Mouse (Mus musculus): ENCODE data around the gene Cpa5. TPM values are rescaled to one million over a fixed set of nuclear protein-coding genes. Genes with fewer than 3 reads are reported as not detected.

Cpa5 gene
- polyA plus RNA-seq (2014; fragmentation: Nextera tagmentation; extraction: Ambion mirVana) = 0.92 and 1.3 TPM in 2 replicates

GRCm38 (mm10) chr6:30610710-30611109 lies at the start of gene Cpa5:
Gene Cpa5 (plus strand): TSS chr6:30611010.
- H3K27ac ChIP-seq (replicated peaks; ENCODE audit: low read depth, low read length) = no peak within 1 kb of the TSS
- H3K36me3 ChIP-seq (ENCODE audit: control insufficient read depth, insufficient read depth, low read length) = no peaks in the 10 kb centered on the region
- H3K4me3 ChIP-seq (ENCODE audit: low read depth, low read length) = no peak within 1 kb of the TSS
- H3K9ac ChIP-seq (ENCODE audit: low read depth, low read length) = no peak within 1 kb of the TSS
- no peak for ATAC-seq (ENCODE audit: low read depth)
- no peaks in the 10 kb centered on the region for H3K9me3 ChIP-seq (ENCODE audit: control insufficient read depth, low read length)
- no peaks in the 10 kb centered on the region for H3K27me3 ChIP-seq (replicated peaks; ENCODE audit: control insufficient read depth, insufficient read depth, low read length)
- H3K4me1 ChIP-seq (ENCODE audit: control insufficient read depth, insufficient read depth, low read length) = peaks cover 8% of the 10 kb centered on the region
- 94% methylated on average over 7 of the region's 7 CpGs for WGBS
- no peak within 1 kb of the TSS for H3K4me2 ChIP-seq (ENCODE audit: low read depth, low read length)
- DNase-seq (ENCODE audit: low spot score) = no peak

- WGBS = 78% methylated on average over 4 of the region's 4 CpGs
- Histone ChIP-seq H3K36me3 (ENCODE audit: control insufficient read depth, insufficient read depth, low read length) (no peaks in the 10 kb centered on the region), H3K4me1 (ENCODE audit: control insufficient read depth, insufficient read depth, low read length) (no peaks in the 10 kb centered on the region), H3K27ac (replicated peaks; ENCODE audit: low read depth, low read length) (no peak overlapping the region), H3K9me3 (ENCODE audit: control insufficient read depth, low read length) (no peaks in the 10 kb centered on the region), H3K27me3 (replicated peaks; ENCODE audit: control insufficient read depth, insufficient read depth, low read length) (no peaks in the 10 kb centered on the region), H3K4me3 (ENCODE audit: low read depth, low read length) (no peak overlapping the region), H3K9ac (ENCODE audit: low read depth, low read length) (no peak overlapping the region), H3K4me2 (ENCODE audit: low read depth, low read length) (no peak overlapping the region)
- DNase-seq (ENCODE audit: low spot score) = no peak
- no peak for ATAC-seq (ENCODE audit: low read depth)
Observed at GRCm38 (mm10) chr6:30562132-30562531, 48.7 kb upstream of the Cpa5 start.

DNA sequence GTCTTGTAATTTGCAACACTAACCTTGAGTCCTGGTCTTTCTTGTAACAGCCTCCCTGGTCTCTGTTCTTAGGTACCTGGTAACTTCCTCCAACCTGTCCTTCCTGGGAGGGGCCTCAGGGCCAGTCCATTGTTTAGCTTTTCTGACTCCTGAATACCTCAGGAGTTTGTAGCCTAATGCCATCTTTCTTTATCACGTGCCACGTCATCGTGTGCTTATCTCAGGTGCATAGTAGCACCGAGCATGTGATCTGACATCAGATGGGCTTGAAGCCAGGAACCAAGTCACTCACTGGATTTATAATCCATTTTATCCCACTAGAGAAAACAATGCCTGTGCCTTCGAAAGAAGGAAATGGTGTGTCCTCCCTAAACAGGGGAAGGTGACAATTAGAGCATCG lies 47.2 kb upstream of the Cpa5 start:
- H3K9ac ChIP-seq (ENCODE audit: low read depth, low read length) = no peak overlapping the region
- no peak overlapping the region for H3K4me2 ChIP-seq (ENCODE audit: low read depth, low read length)
- ATAC-seq (ENCODE audit: low read depth) = no peak
- 80% methylated on average over 6 of the region's 6 CpGs for WGBS
- H3K27ac ChIP-seq (replicated peaks; ENCODE audit: low read depth, low read length) = no peak overlapping the region
- no peaks in the 10 kb centered on the region for H3K4me1 ChIP-seq (ENCODE audit: control insufficient read depth, insufficient read depth, low read length)
- no peak overlapping the region for H3K4me3 ChIP-seq (ENCODE audit: low read depth, low read length)
- no peaks in the 10 kb centered on the region for H3K27me3 ChIP-seq (replicated peaks; ENCODE audit: control insufficient read depth, insufficient read depth, low read length)
- H3K36me3 ChIP-seq (ENCODE audit: control insufficient read depth, insufficient read depth, low read length) = no peaks in the 10 kb centered on the region
- DNase-seq (ENCODE audit: low spot score) = no peak
- no peaks in the 10 kb centered on the region for H3K9me3 ChIP-seq (ENCODE audit: control insufficient read depth, low read length)

- 91% methylated on average over 6 of the region's 6 CpGs for WGBS
- H3K4me3 ChIP-seq (ENCODE audit: low read depth, low read length) = no peak overlapping the region
- no peak for DNase-seq (ENCODE audit: low spot score)
Observed at GRCm38 (mm10) chr6:30564051-30564450, 46.8 kb upstream of the Cpa5 start.

GRCm38 (mm10) chr6:30568069-30568468 lies 42.7 kb upstream of the Cpa5 start, which contains the start of gene Cpa4:
Gene Cpa4 (plus strand): TSS chr6:30568369.
- H3K36me3 ChIP-seq (ENCODE audit: control insufficient read depth, insufficient read depth, low read length) = no peaks in the 10 kb centered on the region
- H3K4me3 ChIP-seq (ENCODE audit: low read depth, low read length) = no peak within 1 kb of the TSS
- no peaks in the 10 kb centered on the region for H3K9me3 ChIP-seq (ENCODE audit: control insufficient read depth, low read length)
- no peak for ATAC-seq (ENCODE audit: low read depth)
- 61% methylated on average over 5 of the region's 5 CpGs for WGBS
- H3K27ac ChIP-seq (replicated peaks; ENCODE audit: low read depth, low read length) = no peak within 1 kb of the TSS
- no peak within 1 kb of the TSS for H3K4me2 ChIP-seq (ENCODE audit: low read depth, low read length)
- H3K27me3 ChIP-seq (replicated peaks; ENCODE audit: control insufficient read depth, insufficient read depth, low read length) = no peaks in the 10 kb centered on the region
- peaks cover 10% of the 10 kb centered on the region for H3K4me1 ChIP-seq (ENCODE audit: control insufficient read depth, insufficient read depth, low read length)
- no peak for DNase-seq (ENCODE audit: low spot score)
- H3K9ac ChIP-seq (ENCODE audit: low read depth, low read length) = no peak within 1 kb of the TSS

More at GRCm38 (mm10) chr6:30564051-30564450, 46.8 kb upstream of the Cpa5 start:
- H3K27ac ChIP-seq (replicated peaks; ENCODE audit: low read depth, low read length) = no peak overlapping the region
- H3K36me3 ChIP-seq (ENCODE audit: control insufficient read depth, insufficient read depth, low read length) = no peaks in the 10 kb centered on the region
- ATAC-seq (ENCODE audit: low read depth) = no peak
- no peak overlapping the region for H3K9ac ChIP-seq (ENCODE audit: low read depth, low read length)
- H3K27me3 ChIP-seq (replicated peaks; ENCODE audit: control insufficient read depth, insufficient read depth, low read length) = no peaks in the 10 kb centered on the region
- no peaks in the 10 kb centered on the region for H3K9me3 ChIP-seq (ENCODE audit: control insufficient read depth, low read length)
- H3K4me2 ChIP-seq (ENCODE audit: low read depth, low read length) = no peak overlapping the region
- no peaks in the 10 kb centered on the region for H3K4me1 ChIP-seq (ENCODE audit: control insufficient read depth, insufficient read depth, low read length)

- no peak overlapping the region for H3K9ac ChIP-seq (ENCODE audit: low read depth, low read length)
- H3K9me3 ChIP-seq (ENCODE audit: control insufficient read depth, low read length) = no peaks in the 10 kb centered on the region
- no peak overlapping the region for H3K4me3 ChIP-seq (ENCODE audit: low read depth, low read length)
- H3K36me3 ChIP-seq (ENCODE audit: control insufficient read depth, insufficient read depth, low read length) = no peaks in the 10 kb centered on the region
- no peak overlapping the region for H3K4me2 ChIP-seq (ENCODE audit: low read depth, low read length)
- no peak overlapping the region for H3K27ac ChIP-seq (replicated peaks; ENCODE audit: low read depth, low read length)
- DNase-seq (ENCODE audit: low spot score) (no peak), ATAC-seq (ENCODE audit: low read depth) (no peak)
- 83% methylated on average over 10 of the region's 10 CpGs for WGBS
- no peaks in the 10 kb centered on the region for H3K27me3 ChIP-seq (replicated peaks; ENCODE audit: control insufficient read depth, insufficient read depth, low read length)
- H3K4me1 ChIP-seq (ENCODE audit: control insufficient read depth, insufficient read depth, low read length) = peaks cover 22% of the 10 kb centered on the region
Observed at GRCm38 (mm10) chr6:30569331-30569730, 41.5 kb upstream of the Cpa5 start.

DNA sequence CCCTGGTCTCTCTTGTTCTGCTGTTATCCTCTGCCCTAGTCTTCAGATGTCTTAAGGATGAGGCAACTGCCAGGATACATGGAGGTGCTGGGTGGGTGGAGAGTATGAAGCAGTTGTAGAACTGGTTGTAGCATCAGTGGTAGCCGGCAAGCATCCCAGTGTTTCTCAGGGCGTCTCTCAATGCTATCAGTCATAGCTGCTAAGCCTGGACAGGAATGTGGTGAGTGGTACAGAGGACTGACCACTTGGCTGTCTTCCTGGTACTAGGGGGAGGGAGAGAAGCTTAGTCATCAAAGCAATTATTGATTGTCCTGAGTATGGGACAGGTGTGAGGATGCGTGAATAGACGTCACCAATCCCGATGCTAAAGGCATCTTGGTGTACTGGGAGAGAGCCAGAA lies 40.8 kb upstream of the Cpa5 start:
- no peak overlapping the region for H3K27ac ChIP-seq (replicated peaks; ENCODE audit: low read depth, low read length)
- no peak overlapping the region for H3K9ac ChIP-seq (ENCODE audit: low read depth, low read length)
- H3K4me2 ChIP-seq (ENCODE audit: low read depth, low read length) = no peak overlapping the region
- ATAC-seq (ENCODE audit: low read depth) (no peak), DNase-seq (ENCODE audit: low spot score) (no peak)
- no peaks in the 10 kb centered on the region for H3K9me3 ChIP-seq (ENCODE audit: control insufficient read depth, low read length)
- 85% methylated on average over 5 of the region's 5 CpGs for WGBS
- H3K4me1 ChIP-seq (ENCODE audit: control insufficient read depth, insufficient read depth, low read length) = peaks cover 29% of the 10 kb centered on the region
- H3K4me3 ChIP-seq (ENCODE audit: low read depth, low read length) = no peak overlapping the region
- no peaks in the 10 kb centered on the region for H3K27me3 ChIP-seq (replicated peaks; ENCODE audit: control insufficient read depth, insufficient read depth, low read length)
- H3K36me3 ChIP-seq (ENCODE audit: control insufficient read depth, insufficient read depth, low read length) = no peaks in the 10 kb centered on the region

DNA sequence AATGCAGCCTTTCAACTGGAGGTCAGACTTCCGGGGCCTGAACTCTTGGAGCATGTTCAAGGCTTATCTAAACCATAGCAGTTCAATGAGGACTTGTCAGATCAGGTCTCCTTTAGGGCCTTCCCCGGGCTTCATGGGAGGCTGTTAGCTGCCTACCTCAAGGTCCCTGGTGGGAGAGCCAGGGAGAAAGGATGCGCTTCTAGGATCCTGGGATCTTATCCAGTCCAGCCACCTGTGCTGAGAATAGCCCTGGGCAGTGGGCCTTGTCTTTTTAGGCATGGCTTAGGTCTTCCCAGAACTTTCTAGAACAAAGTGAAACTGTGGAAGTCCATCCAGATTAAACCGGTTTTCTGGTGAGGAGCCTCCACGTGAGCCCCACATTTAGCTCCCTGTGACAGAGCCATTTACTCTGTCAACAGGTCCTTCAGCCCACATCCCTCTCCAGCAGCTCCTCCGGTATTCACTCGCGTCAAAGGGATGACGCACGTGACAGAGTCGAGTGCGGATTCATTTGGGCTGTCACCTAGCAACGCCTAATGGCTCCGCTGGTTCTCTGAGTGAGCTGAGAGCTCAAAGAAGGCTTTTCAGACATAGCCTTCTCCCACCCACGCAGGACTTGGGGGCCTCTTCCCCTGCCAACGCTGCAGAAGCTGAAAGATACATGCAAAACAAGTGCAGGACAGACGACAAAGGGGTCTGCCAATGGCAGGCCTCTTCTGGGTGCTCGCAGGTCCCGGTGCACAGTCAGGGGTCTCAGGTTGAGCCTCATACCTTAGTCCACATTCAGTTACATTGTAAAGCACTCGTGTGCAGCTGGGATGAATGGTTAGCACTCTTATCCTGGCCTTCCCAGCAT lies 38.1 kb upstream of the Cpa5 start:
- Histone ChIP-seq H3K4me1 (ENCODE audit: control insufficient read depth, insufficient read depth, low read length) (peaks cover 42% of the 10 kb centered on the region), H3K4me2 (ENCODE audit: low read depth, low read length) (no peak overlapping the region), H3K27me3 (replicated peaks; ENCODE audit: control insufficient read depth, insufficient read depth, low read length) (no peaks in the 10 kb centered on the region), H3K27ac (replicated peaks; ENCODE audit: low read depth, low read length) (peak overlapping the region; percentile 95), H3K9ac (ENCODE audit: low read depth, low read length) (no peak overlapping the region), H3K9me3 (ENCODE audit: control insufficient read depth, low read length) (no peaks in the 10 kb centered on the region), H3K36me3 (ENCODE audit: control insufficient read depth, insufficient read depth, low read length) (no peaks in the 10 kb centered on the region), H3K4me3 (ENCODE audit: low read depth, low read length) (no peak overlapping the region)
- peak; percentile 37; the same call in 1 of the 2 replicates for ATAC-seq (ENCODE audit: low read depth)
- WGBS = 68% methylated on average over 20 of the region's 20 CpGs
- peak; percentile 76 for DNase-seq (ENCODE audit: low spot score)

GRCm38 (mm10) chr6:30573380-30573779 lies 37.4 kb upstream of the Cpa5 start:
- ATAC-seq (ENCODE audit: low read depth) (peak; percentile 9; the same call in 1 of the 2 replicates), DNase-seq (ENCODE audit: low spot score) (peak; percentile 83)
- Histone ChIP-seq H3K4me2 (ENCODE audit: low read depth, low read length) (no peak overlapping the region), H3K9ac (ENCODE audit: low read depth, low read length) (no peak overlapping the region), H3K27me3 (replicated peaks; ENCODE audit: control insufficient read depth, insufficient read depth, low read length) (no peaks in the 10 kb centered on the region), H3K4me3 (ENCODE audit: low read depth, low read length) (no peak overlapping the region), H3K9me3 (ENCODE audit: control insufficient read depth, low read length) (no peaks in the 10 kb centered on the region), H3K27ac (replicated peaks; ENCODE audit: low read depth, low read length) (peak overlapping the region; percentile 95), H3K4me1 (ENCODE audit: control insufficient read depth, insufficient read depth, low read length) (peaks cover 42% of the 10 kb centered on the region), H3K36me3 (ENCODE audit: control insufficient read depth, insufficient read depth, low read length) (no peaks in the 10 kb centered on the region)
- WGBS = 37% methylated on average over 5 of the region's 5 CpGs

All from embryonic facial prominence, embryonic 14.5 days (tissue).